Mouse (Mus musculus): ENCODE results near the gene Rasgrp2. TPM values are rescaled to one million over a fixed set of nuclear protein-coding genes. Genes with fewer than 3 reads are reported as not detected.

Rasgrp2 gene
- 656 and 1,280 TPM in 2 replicates for polyA plus RNA-seq (2011; ENCODE audit: insufficient read depth, insufficient read length, low replicate concordance, missing spikeins)

DNA sequence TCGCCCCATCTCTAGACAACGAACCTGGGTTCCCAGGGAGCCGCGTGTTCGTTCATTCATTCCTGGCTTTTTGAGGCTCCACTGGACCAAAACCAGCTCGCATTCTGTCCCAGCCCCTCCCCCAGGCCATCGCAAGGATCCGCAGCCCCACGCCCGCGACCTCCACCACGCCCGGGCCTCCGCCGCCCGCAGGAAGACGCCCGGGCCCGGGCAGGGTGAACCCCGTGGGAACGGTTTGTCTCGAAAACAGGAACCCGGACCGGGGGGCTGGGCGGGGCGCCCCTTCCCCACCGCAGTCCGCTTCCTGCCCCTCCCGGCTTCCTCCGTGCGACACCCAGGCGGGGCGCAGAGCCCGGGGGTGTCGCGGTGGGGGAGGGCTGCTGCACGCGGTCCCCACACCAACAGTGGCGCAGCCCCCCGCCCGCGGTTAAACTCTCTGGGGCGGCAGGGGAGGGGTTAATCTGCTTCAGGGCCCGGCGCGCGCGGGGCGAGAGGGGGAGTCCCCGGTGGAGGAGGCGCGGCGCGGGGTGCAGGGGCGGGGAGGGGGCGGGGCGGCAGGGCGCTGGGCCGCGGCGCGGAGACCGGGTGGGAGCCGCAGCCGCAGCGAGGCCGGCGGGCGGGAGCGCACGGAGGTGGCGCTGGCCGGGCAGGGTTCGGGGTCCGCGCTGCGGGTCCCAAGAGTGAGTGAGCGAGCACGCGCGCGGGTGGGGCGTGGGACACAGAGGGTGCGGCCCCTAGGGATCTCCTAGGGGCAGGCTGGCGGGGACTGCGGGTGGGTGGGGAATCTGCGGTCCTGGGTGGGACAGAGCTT is at the start of gene Rasgrp2:
Gene Rasgrp2 (plus strand): TSS at position 56 of the 811 bp plus-strand sequence.
- TF ChIP-seq POLR2A (IDR thresholded peaks at IDR 0.05; ENCODE audit: borderline replicate concordance, control insufficient read depth, low read depth, low read length) (peak; percentile 37; the same call in 1 of the 2 replicates), CTCF (IDR thresholded peaks at IDR 0.05; ENCODE audit: control insufficient read depth, insufficient read depth, low read length) (no peak)
- Histone ChIP-seq H3K4me3 (replicated peaks; ENCODE audit: control insufficient read depth, low read depth, low read length) (peak within 1 kb of the TSS; percentile 84), H3K4me1 (ENCODE audit: control insufficient read depth, insufficient read depth, low read length) (peaks cover 7% of the 10 kb centered on the region), H3K27ac (ENCODE audit: control insufficient read depth, insufficient read depth, low read depth, low read length, poor library complexity) (peak within 1 kb of the TSS; percentile 95)
- WGBS = 1% methylated on average over 83 of the region's 87 CpGs

DNA sequence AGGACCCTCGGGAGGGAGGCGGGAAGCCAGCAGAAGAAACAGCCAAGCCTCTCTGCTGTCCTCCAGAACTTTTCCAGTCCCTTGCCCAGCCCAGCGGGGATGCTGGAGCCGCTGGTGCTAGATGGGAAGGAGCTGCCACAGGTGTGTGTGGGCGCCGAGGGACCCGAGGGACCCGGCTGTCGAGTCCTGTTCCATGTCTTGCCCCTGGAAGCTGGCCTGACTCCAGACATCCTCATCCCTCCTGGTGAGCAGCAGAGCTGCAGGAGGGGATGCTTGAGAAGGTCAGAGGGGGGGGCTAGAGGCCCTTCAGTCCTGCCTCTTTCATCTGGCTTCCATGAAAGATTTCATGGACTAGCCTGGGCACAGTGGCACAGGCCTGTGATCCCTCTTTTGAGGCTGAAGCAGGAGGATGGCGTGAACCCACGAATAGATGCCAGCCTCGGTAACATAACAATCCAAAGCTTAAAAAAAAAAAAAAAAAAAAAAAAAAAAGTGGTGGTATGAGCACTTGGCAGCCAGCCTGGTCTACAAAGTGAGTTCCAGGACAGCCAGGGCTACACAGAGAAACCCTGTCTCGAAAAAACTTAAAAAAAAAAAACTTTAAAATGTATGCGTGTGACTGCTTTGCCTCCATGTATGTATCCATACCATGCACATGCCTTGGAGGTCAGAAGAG is 47.6 kb upstream of the Rasgrp2 start:
- no peak for TF ChIP-seq POLR2A (IDR thresholded peaks at IDR 0.05; ENCODE audit: borderline replicate concordance, control insufficient read depth, low read depth, low read length)
- no peak for TF ChIP-seq CTCF (IDR thresholded peaks at IDR 0.05; ENCODE audit: control insufficient read depth, insufficient read depth, low read length)
- peaks cover 9% of the 10 kb centered on the region for H3K4me1 ChIP-seq (ENCODE audit: control insufficient read depth, insufficient read depth, low read length)
- no peak overlapping the region for H3K4me3 ChIP-seq (replicated peaks; ENCODE audit: control insufficient read depth, low read depth, low read length)
- 66% methylated on average over 14 of the region's 14 CpGs for WGBS
- peak overlapping the region; percentile 12; the same call in 1 of the 2 replicates for H3K27ac ChIP-seq (ENCODE audit: control insufficient read depth, insufficient read depth, low read depth, low read length, poor library complexity)

DNA sequence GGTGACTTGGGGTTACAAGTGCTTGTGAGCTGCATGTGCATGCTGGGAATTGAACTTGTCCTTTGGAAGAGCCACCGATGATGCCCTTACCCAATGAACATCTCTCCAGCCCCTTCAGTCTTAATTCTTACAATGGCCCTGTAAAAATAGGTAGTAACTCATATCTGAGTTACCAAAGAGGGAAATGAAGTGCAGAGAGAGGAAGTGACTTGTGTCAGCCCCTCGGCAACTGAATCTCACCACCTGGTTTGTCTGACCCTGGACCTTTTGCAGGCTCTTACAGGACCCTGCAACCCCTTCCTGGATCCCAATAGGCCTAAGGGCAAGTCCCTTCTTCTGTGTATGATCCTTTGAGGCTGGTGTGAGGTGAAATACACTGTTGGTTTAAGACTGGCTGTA is 47.0 kb upstream of the Rasgrp2 start:
- Histone ChIP-seq H3K4me3 (replicated peaks; ENCODE audit: control insufficient read depth, low read depth, low read length) (no peak overlapping the region), H3K27ac (ENCODE audit: control insufficient read depth, insufficient read depth, low read depth, low read length, poor library complexity) (peak overlapping the region; percentile 27; the same call in 1 of the 2 replicates), H3K4me1 (ENCODE audit: control insufficient read depth, insufficient read depth, low read length) (peaks cover 7% of the 10 kb centered on the region)
- WGBS = 12% methylated on average over 2 of the region's 2 CpGs
- TF ChIP-seq POLR2A (IDR thresholded peaks at IDR 0.05; ENCODE audit: borderline replicate concordance, control insufficient read depth, low read depth, low read length) (no peak), CTCF (IDR thresholded peaks at IDR 0.05; ENCODE audit: control insufficient read depth, insufficient read depth, low read length) (no peak)

DNA sequence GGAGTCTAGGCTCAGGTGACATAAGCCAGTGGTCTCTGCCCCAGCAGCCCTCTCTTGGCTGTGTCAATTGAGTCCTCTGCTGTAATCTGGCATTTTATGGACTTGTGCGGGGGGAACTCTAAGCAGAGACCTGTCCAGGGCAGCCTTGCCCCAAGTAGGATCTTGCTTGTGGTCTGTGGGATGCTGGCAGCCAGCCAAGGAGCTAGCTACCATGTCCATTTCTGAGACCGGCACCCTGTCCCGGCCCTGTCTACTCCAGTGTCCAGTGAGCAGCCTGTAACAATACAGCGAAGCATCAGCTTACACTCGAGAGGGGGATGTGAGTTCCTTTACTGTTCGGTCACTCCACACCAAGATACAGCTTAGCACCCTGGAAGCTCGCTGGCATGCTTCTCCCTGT is 45.1 kb upstream of the Rasgrp2 start:
- TF ChIP-seq POLR2A (IDR thresholded peaks at IDR 0.05; ENCODE audit: borderline replicate concordance, control insufficient read depth, low read depth, low read length) (no peak), CTCF (IDR thresholded peaks at IDR 0.05; ENCODE audit: control insufficient read depth, insufficient read depth, low read length) (no peak)
- WGBS = 89% methylated on average over 7 of the region's 7 CpGs
- peaks cover 5% of the 10 kb centered on the region for H3K4me1 ChIP-seq (ENCODE audit: control insufficient read depth, insufficient read depth, low read length)

DNA sequence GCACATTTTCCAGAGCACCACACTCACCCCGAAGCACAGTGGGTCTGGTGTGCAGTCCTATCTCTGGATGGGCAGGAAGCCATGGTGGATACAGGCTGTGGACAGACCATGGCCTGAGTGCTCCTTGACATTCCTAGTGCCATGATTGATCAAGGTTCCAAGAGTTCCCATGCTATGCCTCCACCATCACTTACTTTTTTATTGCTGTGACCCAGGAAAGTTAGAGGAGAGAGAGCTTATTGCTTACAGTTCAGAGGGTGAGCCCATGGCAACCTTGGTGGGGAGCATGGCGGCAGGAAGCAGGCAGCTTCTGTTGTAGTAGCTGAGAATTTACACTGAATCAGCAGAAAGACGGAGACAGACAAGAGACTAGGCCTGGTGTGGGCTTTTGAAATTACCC is 37.8 kb upstream of the Rasgrp2 start:
- 86% methylated on average over 3 of the region's 3 CpGs for WGBS
- H3K27ac ChIP-seq (ENCODE audit: control insufficient read depth, insufficient read depth, low read depth, low read length, poor library complexity) = no peak overlapping the region
- no peaks in the 10 kb centered on the region; the same call in 1 of the 2 replicates for H3K4me1 ChIP-seq (ENCODE audit: control insufficient read depth, insufficient read depth, low read length)
- no peak for TF ChIP-seq POLR2A (IDR thresholded peaks at IDR 0.05; ENCODE audit: borderline replicate concordance, control insufficient read depth, low read depth, low read length)
- TF ChIP-seq CTCF (IDR thresholded peaks at IDR 0.05; ENCODE audit: control insufficient read depth, insufficient read depth, low read length) = no peak
- no peak overlapping the region for H3K4me3 ChIP-seq (replicated peaks; ENCODE audit: control insufficient read depth, low read depth, low read length)

More for the DNA sequence above, 45.1 kb upstream of the Rasgrp2 start:
- Histone ChIP-seq H3K4me3 (replicated peaks; ENCODE audit: control insufficient read depth, low read depth, low read length) (no peak overlapping the region), H3K27ac (ENCODE audit: control insufficient read depth, insufficient read depth, low read depth, low read length, poor library complexity) (no peak overlapping the region)

DNA sequence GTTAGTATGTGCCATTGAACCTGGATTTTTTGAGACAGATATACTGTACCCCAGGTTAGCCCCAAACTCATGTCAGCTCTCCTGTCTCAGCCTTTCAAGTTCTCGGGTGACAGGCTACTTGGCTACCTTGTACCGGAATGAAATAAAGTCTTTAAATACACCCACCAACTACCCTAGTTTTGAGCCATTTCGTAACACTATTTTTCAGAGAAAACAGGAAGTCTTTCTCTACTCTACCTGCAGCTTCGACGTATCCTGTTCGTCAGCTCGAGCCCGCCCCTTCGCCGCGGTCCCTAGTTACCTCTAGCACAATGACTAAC is 36.1 kb upstream of the Rasgrp2 start:
- WGBS = 0% methylated on average over 11 of the region's 11 CpGs
- peak overlapping the region; percentile 92 for H3K4me3 ChIP-seq (replicated peaks; ENCODE audit: control insufficient read depth, low read depth, low read length)
- H3K27ac ChIP-seq (ENCODE audit: control insufficient read depth, insufficient read depth, low read depth, low read length, poor library complexity) = peak overlapping the region; percentile 68
- TF ChIP-seq CTCF (IDR thresholded peaks at IDR 0.05; ENCODE audit: control insufficient read depth, insufficient read depth, low read length) = no peak
- TF ChIP-seq POLR2A (IDR thresholded peaks at IDR 0.05; ENCODE audit: borderline replicate concordance, control insufficient read depth, low read depth, low read length) = no peak
- no peaks in the 10 kb centered on the region; the same call in 1 of the 2 replicates for H3K4me1 ChIP-seq (ENCODE audit: control insufficient read depth, insufficient read depth, low read length)

DNA sequence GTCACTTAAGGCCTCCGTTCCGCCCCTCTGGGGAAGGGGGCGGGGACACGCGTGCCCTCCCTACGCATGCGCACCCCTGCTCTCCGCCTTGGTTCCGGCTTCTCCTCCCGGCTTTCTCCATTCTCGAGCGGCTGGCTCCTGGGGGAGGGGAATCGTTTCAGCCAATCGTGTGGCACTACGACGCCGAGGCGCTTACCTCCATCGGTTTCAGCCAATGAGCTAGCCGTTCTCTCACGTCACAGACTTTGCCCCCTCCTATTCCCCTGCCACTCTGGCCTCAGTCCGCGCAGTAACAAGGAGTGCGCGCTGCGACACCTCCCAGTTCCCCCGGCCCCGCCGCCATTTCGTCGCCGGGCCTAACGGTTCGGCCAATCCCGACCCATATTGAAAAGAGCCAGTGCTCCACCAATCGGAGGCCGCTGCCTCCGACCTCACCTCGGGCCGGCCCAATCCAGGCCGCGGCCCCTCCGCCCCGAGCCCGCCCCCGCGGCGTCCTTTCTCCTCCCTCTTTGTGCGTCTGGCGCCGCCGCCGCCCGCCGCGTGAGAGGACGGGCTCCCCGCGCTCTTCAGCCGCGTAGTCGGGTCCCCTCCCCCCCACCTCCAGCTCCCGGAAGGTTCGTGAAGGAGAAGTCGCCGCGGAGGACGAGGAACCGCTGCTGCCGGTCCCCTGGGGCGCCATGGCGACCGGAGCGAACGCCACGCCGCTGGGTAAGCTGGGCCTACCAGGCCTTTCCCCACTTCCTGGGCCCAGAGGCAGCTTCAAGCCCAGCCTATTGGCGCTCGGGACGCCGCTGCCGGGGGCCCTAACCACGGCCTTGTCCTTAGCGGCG is 35.5 kb upstream of the Rasgrp2 start, which contains the start of gene Sf1:
Gene Sf1 (plus strand): TSS at position 280 of the 830 bp plus-strand sequence.
- 1% methylated on average over 84 of the region's 85 CpGs for WGBS
- Histone ChIP-seq H3K4me3 (replicated peaks; ENCODE audit: control insufficient read depth, low read depth, low read length) (peak within 1 kb of the TSS; percentile 92), H3K4me1 (ENCODE audit: control insufficient read depth, insufficient read depth, low read length) (no peaks in the 10 kb centered on the region; the same call in 1 of the 2 replicates), H3K27ac (ENCODE audit: control insufficient read depth, insufficient read depth, low read depth, low read length, poor library complexity) (peak within 1 kb of the TSS; percentile 100)
- TF ChIP-seq POLR2A (IDR thresholded peaks at IDR 0.05; ENCODE audit: borderline replicate concordance, control insufficient read depth, low read depth, low read length) = peak; percentile 87
- no peak for TF ChIP-seq CTCF (IDR thresholded peaks at IDR 0.05; ENCODE audit: control insufficient read depth, insufficient read depth, low read length)

Data from bone marrow, adult 2 months (tissue).